Comparison of ENCODE assay signal across 8 mouse cellular contexts in genomic region chr19:24453379-24453778, GRCm38 (mm10). TPM values are rescaled to one million over a fixed set of nuclear protein-coding genes. Genes with fewer than 3 reads are reported as not detected.
DNase-seq lines count a peak whose midpoint lies in the region; ATAC-seq and TF ChIP-seq lines count a peak whose summit lies in the region.

No protein-coding gene starts in this region.

- 5% methylated on average over 13 of the region's 13 CpGs for WGBS in forebrain, postnatal 0 days
- WGBS in midbrain, embryonic 13.5 days: 19% methylated on average over 13 of the region's 13 CpGs
- 86% methylated on average over 13 of the region's 13 CpGs for WGBS in kidney, embryonic 14.5 days

- peak; percentile 20 to 45 for DNase-seq in heart, adult 18-20 months
- DNase-seq in heart, postnatal 36 days: no peak
- peak; percentile 88 for DNase-seq in brain, embryonic 14.5 days (ENCODE audit: low read depth)
- DNase-seq in forebrain, postnatal 0 days: peak; percentile 72
- no peak for DNase-seq in spleen, postnatal 14 days (ENCODE audit: low spot score in 2 of 2)

- peak overlapping the region; percentile 32 for H3K4me2 ChIP-seq in forebrain, postnatal 0 days (ENCODE audit: low read depth)
- H3K4me2 ChIP-seq in midbrain, embryonic 13.5 days (replicated peaks): peak overlapping the region; percentile 43
- H3K4me2 ChIP-seq in kidney, embryonic 14.5 days (replicated peaks; ENCODE audit: low read depth, low read length): no peak overlapping the region

- no peak for TF ChIP-seq CTCF in brain, embryonic 14.5 days (IDR thresholded peaks at IDR 0.05; ENCODE audit: borderline replicate concordance, extremely low read depth, insufficient read depth, insufficient read length)
- TF ChIP-seq CTCF in forebrain, postnatal 0 days (IDR thresholded peaks at IDR 0.05; ENCODE audit: low read depth): no peak

- ATAC-seq in forebrain, postnatal 0 days: peak; percentile 56; the same call in 1 of the 2 replicates
- peak; percentile 70; the same call in 1 of the 2 replicates for ATAC-seq in midbrain, embryonic 13.5 days
- no peak for ATAC-seq in erythroid progenitor cell, adult 5-6 weeks (replicated peaks; ENCODE audit: low FRiP score, poor library complexity, severe bottlenecking)
- ATAC-seq in kidney, embryonic 14.5 days (ENCODE audit: low FRiP score, low TSS enrichment): no peak

- no peaks in the 10 kb centered on the region for H3K9me3 ChIP-seq in forebrain, postnatal 0 days (ENCODE audit: low read length)
- no peaks in the 10 kb centered on the region for H3K9me3 ChIP-seq in midbrain, embryonic 13.5 days
- H3K9me3 ChIP-seq in kidney, embryonic 14.5 days (ENCODE audit: control insufficient read depth, low read length): no peaks in the 10 kb centered on the region

- H3K27ac ChIP-seq in forebrain, postnatal 0 days (ENCODE audit: low read depth, low read length): peak overlapping the region; percentile 64
- peak overlapping the region; percentile 53 for H3K27ac ChIP-seq in midbrain, embryonic 13.5 days
- no peak overlapping the region for H3K27ac ChIP-seq in kidney, embryonic 14.5 days (ENCODE audit: low read depth, low read length)

- no peaks in the 10 kb centered on the region for H3K27me3 ChIP-seq in forebrain, postnatal 0 days (ENCODE audit: insufficient read depth, low read length)
- no peaks in the 10 kb centered on the region for H3K27me3 ChIP-seq in midbrain, embryonic 13.5 days
- no peaks in the 10 kb centered on the region for H3K27me3 ChIP-seq in kidney, embryonic 14.5 days (ENCODE audit: control insufficient read depth, insufficient read depth, low read length)

- no peaks in the 10 kb centered on the region for H3K36me3 ChIP-seq in forebrain, postnatal 0 days (ENCODE audit: insufficient read depth)
- no peaks in the 10 kb centered on the region for H3K36me3 ChIP-seq in midbrain, embryonic 13.5 days
- no peaks in the 10 kb centered on the region for H3K36me3 ChIP-seq in kidney, embryonic 14.5 days (ENCODE audit: control insufficient read depth, insufficient read depth, low read length)

- intact Hi-C loops in heart, postnatal 36 days (cut with DNase I): no loop called here

- peak overlapping the region; percentile 3; the same call in 1 of the 2 replicates for H3K4me3 ChIP-seq in forebrain, postnatal 0 days (ENCODE audit: low read depth, low read length)
- H3K4me3 ChIP-seq in midbrain, embryonic 13.5 days (replicated peaks): 0 out of 2 replicates have a peak overlapping the region, but pooled peaks have one; percentile 6
- H3K4me3 ChIP-seq in kidney, embryonic 14.5 days (ENCODE audit: low read length): no peak overlapping the region

- H3K9ac ChIP-seq in forebrain, postnatal 0 days: 0 out of 2 replicates have a peak overlapping the region, but pooled peaks have one; percentile 36
- H3K9ac ChIP-seq in midbrain, embryonic 13.5 days (replicated peaks): peak overlapping the region; percentile 25; the same call in 1 of the 2 replicates
- no peak overlapping the region for H3K9ac ChIP-seq in kidney, embryonic 14.5 days (ENCODE audit: low read depth, low read length)

- peaks cover 11% of the 10 kb centered on the region; the same call in 1 of the 2 replicates for H3K4me1 ChIP-seq in forebrain, postnatal 0 days (ENCODE audit: insufficient read depth)
- peaks cover 22% of the 10 kb centered on the region for H3K4me1 ChIP-seq in midbrain, embryonic 13.5 days (replicated peaks)
- no peaks in the 10 kb centered on the region for H3K4me1 ChIP-seq in kidney, embryonic 14.5 days (ENCODE audit: control insufficient read depth, insufficient read depth, low read length)

- no peak for TF ChIP-seq POLR2A in brain, embryonic 14.5 days (IDR thresholded peaks at IDR 0.05; ENCODE audit: borderline replicate concordance, extremely low read depth, insufficient read depth, insufficient read length, poor library complexity, severe bottlenecking)

RNA-seq across cellular contexts. Expression of gene Fam122a, which starts 23.8 kb away (rescaled TPM):
- total RNA-seq in heart, adult 18-20 months (2021): 10 to 100 TPM; 26.3 to 27.6 TPM
- total RNA-seq in heart, postnatal 36 days (2021): 10 to 100 TPM; 22.2 to 22.7 TPM
- 31.3 and 34.3 TPM in 2 replicates for polyA plus RNA-seq in brain, embryonic 14.5 days (2012; rRNA removed)
- 12.2 and 26.0 TPM in 2 replicates for total RNA-seq in forebrain, postnatal 0 days (2014; rRNA removed)
- polyA plus RNA-seq in forebrain, postnatal 0 days (2015; fragmentation: Nextera tagmentation; extraction: Ambion mirVana): 41.7 and 56.4 TPM in 2 replicates
- polyA plus RNA-seq in midbrain, embryonic 13.5 days (2015; fragmentation: Nextera tagmentation; extraction: Ambion mirVana): 52.7 and 54.5 TPM in 2 replicates
- 39.0 and 93.7 TPM in 2 replicates for total RNA-seq in erythroid progenitor cell, adult 5-6 weeks (2015; ENCODE audit: low replicate concordance)
- total RNA-seq in erythroid progenitor cell, adult 5-6 weeks (2017; ENCODE audit: low replicate concordance): 14.2 and 16.3 TPM in 2 replicates
- polyA plus RNA-seq in kidney, embryonic 14.5 days (2014; fragmentation: Nextera tagmentation; extraction: Ambion mirVana): 52.9 and 54.6 TPM in 2 replicates

Comparison
In these comparisons a context has a peak if more than half of its experiments do, and no peak if none do; other contexts are left out.
1. DNase-seq: peak in heart, adult 18-20 months (2 of 2), brain, embryonic 14.5 days (single experiment) and forebrain, postnatal 0 days (single experiment); none in heart, postnatal 36 days (0 of 2) and spleen, postnatal 14 days (0 of 2).
2. ATAC-seq: peak in forebrain, postnatal 0 days (single experiment) and midbrain, embryonic 13.5 days (single experiment); none in erythroid progenitor cell, adult 5-6 weeks (single experiment) and kidney, embryonic 14.5 days (single experiment).